Mouse (Mus musculus) spleen, adult 12 weeks (tissue): Measurements from ENCODE around the gene L3hypdh.

ENCODE experiments used
- DNase-seq: peaks from one replicate; pipeline ENCODE4 v3.0.0; 2022; ENCODE audit warnings: low spot score

L3hypdh gene

GRCm38 (mm10) chr12:72085329-72086165, at the start of gene L3hypdh, which contains the start of gene Jkamp:
Gene L3hypdh (minus strand): TSS chr12:72085439.
Gene Jkamp (plus strand): TSS chr12:72085589.
- peak; percentile 94 for DNase-seq

DNA sequence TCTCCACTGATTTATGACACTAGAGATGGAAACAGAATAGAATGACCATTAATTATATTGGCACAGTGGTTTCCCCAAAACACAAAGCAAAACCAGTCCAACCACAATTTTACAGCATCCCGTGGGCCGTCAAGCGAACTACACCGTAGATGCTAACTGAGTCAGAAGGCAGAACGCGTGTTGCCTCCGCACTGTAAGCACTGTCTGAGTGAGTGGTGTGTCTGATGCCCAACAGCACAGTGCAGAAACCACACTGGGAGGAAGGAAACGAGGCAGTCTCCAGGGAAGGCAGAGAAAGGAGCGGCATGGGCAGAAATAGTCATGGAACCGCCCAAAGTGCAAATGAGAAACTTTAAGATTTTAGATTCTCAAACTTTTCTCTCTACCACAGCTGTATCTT, 44.0 kb upstream of the L3hypdh start:
- DNase-seq: no peak

DNA sequence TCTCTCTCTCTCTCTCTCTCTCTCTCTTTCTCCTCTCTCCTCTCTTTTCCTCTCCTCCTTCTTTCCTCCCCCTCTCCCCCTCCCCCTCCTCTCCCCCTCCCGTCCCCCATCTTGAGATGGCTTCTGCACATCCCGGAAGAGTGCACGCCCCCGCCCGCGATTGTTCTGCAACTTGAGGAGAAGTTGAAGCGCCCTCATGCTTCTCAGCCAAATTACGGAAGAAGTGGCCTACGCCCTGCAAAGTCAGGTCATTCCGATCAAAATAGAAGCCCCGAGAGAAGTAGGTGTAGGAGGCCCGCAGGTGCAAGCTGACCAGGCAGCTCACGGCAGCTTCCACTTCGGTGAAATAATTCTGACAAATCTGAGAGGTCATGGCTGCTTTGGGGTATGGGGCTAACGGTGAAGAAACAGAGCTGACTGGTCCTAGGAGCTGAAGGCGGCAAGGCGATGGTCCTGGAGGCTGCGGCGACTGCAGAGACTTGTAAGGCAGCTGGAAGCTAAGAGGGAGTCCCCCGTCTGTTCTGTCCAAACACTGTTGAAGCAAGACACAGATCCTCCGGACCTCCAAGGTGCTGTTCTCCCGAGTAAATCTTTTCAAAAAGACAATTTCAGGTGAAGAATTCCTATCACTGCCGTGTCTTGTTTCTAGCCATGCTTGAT, 30.6 kb upstream of the L3hypdh start:
- no peak for DNase-seq

GRCm38 (mm10) chr12:72115126-72115525, 29.9 kb upstream of the L3hypdh start:
- DNase-seq: no peak

- no peak for DNase-seq
These were observed 19.5 kb upstream of the L3hypdh start for GRCm38 (mm10) chr12:72104525-72105281.

- no peak for DNase-seq
These were observed 18.8 kb upstream of the L3hypdh start for GRCm38 (mm10) chr12:72104027-72104426.

GRCm38 (mm10) chr12:72102776-72103175, 17.5 kb upstream of the L3hypdh start:
- DNase-seq: no peak

GRCm38 (mm10) chr12:72096966-72097365, 11.7 kb upstream of the L3hypdh start:
- no peak for DNase-seq

DNA sequence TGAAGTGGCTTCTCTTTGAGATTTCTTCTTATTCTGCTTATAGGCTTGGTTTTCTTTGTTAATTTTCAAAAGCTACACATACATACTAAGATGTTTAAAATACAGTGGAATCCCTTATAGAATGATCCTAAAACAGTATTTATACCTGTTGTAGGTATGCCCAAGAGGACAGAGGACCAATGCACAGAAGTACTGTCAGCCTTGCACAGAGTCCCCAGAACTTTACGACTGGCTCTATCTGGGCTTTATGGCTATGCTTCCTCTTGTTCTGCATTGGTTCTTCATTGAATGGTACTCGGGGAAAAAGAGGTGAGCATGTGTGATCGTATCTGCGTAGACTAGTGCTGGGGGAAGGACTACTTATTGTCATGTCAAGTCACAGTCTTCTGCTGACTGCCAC, 4.6 kb upstream of the L3hypdh start:
- DNase-seq: no peak

DNA sequence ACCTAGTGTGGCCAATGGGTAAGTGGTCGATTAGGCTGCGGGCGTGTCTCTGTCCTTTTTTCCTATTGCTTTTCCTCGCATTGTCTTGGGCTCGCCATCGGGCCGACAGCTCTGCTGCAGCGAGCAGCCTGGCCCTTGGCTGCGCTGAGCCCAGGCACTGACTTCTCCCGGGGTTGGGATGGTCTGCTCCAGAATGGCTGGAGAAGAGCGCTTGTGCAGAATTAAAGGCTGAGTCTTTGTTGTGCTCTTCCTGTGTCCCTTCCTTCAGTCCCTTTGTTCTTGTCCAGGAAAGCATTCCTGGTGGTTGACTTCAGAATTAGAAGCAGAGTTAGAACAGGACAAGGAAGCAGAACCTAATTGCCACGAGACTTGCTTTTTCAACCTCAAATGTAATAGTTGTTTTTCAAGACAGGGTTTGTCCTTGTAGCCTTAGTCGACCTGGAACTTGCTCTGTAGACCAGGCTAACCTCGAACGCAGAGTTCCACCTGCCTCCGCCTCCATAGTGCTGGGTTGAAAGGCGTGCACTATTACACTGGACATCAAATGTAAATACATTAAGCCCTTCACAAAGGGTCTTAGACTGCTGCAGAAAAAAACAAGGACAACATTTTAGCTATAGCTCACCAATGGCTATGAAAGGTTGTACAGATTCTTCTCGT, 1.1 kb upstream of the L3hypdh start:
- DNase-seq: no peak

- no peak for DNase-seq
These were observed 263 bp downstream of the L3hypdh start for GRCm38 (mm10) chr12:72085024-72085328.

DNA sequence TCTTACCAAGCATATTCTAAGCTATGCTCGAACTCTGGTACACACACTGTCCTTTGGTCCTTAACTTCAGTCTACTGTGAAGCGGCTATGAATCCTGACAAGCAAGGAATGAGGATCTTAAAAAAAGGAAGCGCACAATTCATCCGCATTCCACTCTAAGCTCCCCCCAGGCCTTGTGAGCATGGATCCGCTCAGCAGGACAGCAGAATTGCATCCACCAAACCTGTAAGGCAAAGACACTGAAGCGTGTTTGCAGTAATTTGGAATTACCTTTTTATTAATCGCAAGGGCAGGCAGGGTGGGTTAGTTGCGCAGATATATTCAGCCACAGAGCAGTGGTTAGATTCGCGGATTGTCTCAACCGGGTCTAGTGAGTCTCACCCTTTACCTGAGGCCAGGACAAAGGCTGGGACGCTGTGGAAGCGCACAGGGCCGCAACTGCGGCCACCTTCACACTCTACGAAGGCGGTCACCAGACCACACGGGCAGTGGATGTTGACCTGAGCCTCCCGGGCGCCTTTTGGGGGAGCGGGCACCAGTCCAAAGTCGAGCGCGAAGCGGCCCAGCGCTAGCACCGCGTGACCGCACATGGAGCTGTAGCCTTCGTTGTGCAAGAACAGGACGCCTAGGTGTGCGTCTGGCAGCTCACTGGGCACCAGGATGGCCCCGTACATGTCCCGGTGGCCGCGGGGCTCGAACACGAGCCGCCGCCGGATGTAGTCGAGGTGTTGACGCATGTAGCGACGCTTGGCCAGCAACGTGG, 797 bp downstream of the L3hypdh start:
- DNase-seq: no peak

DNA sequence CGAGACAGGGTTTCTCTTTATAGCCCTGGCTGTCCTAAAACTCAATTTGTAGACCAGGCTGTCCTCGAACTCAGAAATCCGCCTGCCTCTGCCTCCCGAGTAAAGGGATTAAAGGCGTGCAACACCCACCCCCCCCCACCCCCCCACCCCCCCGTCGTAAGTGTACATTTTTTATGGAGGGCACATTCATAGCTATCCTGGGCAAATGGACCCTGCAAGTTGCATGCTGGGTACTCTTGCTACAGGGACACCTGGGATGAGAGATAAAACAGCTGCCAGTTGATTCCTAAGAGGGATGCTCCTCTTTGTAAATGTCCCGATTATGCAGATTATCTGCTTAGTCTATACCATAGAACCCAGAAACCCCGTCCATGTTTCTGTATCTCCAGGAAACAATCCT, 2.0 kb downstream of the L3hypdh start:
- no peak for DNase-seq

DNA sequence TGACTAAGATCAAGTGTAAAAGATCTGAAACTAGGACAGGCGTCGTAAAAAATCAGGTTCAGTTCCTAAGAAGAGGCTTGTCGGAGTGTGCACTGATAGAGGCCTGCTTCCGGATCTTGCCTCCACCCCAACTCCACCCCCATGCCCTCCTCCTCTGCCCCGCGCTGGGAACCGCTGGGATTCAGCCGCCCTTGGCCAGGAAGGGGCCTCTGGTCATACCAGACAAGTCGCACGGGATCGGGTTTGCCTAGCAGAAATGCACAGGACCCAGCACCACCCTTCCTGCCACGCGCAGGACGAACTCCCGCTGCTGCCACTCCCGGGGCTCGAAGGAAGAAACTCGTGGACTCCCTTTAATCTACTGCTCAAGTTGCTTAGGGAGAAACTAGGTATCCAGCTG, 2.9 kb downstream of the L3hypdh start:
- DNase-seq: no peak

DNA sequence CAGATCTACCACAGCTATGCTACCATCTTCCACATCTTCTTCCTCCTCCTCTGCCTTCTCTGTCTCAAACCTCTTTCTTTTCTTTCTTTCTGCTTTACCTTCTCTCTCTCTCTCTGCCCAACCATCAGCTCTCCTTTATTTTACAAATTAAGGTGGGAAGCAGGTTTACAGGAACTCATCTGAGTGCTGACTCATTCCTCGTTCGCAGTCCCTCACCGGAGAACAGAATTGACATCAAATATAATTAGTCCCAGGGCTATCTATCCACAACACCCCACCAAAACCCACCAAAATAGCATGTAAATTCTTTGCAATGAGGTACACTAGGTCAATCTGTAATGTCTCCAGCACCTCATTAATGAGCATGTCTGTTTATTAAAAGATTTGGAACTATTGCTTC, 3.3 kb downstream of the L3hypdh start:
- no peak for DNase-seq

GRCm38 (mm10) chr12:72078248-72078647, 7.0 kb downstream of the L3hypdh start:
- DNase-seq: no peak

- DNase-seq: peak; percentile 53
These were observed 14.6 kb downstream of the L3hypdh start, which contains the start of gene Gpr135 for GRCm38 (mm10) chr12:72070327-72071269. Gene Gpr135 (minus strand): TSS chr12:72071125.

GRCm38 (mm10) chr12:72069626-72070326, 15.5 kb downstream of the L3hypdh start:
- DNase-seq: no peak

GRCm38 (mm10) chr12:72057780-72058179, 27.5 kb downstream of the L3hypdh start:
- DNase-seq: no peak

GRCm38 (mm10) chr12:72053851-72054250, 31.4 kb downstream of the L3hypdh start:
- DNase-seq: no peak
